Mouse (Mus musculus): ENCODE measurements around the gene Pramef20.

DNA sequence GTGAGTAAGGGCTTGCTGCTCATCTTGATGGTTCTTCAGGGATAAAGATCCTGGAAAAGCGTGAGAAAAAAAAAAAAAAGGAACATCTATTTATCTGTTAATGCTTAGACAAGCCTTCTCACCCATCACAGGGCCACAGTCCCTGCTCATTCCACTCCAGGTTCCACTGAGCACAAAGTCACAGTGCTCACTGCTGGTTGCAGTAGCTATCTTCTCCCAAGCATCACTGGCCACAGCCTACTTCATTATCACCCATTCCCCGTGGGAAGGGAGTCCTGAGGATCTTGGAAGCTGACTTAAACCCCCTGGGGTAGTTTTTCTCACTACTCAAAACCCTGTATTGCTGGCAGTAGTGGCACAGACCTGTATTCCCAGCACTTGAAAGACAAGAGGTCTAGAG lies at the start of gene Pramef20:
- TF ChIP-seq POLR2A (IDR thresholded peaks at IDR 0.05; ENCODE audit: low read depth, low read length) = no peak
- no peak for TF ChIP-seq CTCF (conservative IDR thresholded peaks at IDR 0.05 in 1 of 2, IDR thresholded peaks at IDR 0.05 in 1 of 2; ENCODE audit: low read depth in 2 of 2, low read length in 2 of 2)
- TF ChIP-seq JUND (conservative IDR thresholded peaks at IDR 0.05; ENCODE audit: low read depth, low read length) = no peak

Data from CH12.LX (cell line).